Mouse (Mus musculus): Measurements from ENCODE around the gene Mgat5.

DNA sequence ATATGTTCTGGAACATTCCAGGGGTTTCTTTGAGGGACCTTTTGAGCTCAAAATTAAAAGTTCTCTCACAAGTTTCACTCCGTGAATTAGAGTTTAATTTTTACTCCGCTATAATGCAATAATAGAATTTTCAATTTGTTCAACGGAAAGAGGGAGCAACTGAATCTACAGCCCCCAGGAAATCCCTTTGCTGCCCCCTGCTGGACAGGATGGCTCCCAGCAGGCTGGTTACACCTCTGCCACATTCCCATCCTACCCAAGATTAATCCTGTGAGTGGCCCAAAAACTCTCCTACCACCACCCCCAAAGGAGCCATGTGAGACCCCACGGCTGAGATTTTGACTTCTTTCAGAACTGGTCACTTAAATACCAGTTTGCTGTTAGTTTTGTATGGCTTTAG lies 282.3 kb downstream of the Mgat5 start:
- TF ChIP-seq GATA1 (IDR thresholded peaks at IDR 0.05; ENCODE audit: low read length) (no peak), TAL1 (IDR thresholded peaks at IDR 0.05; ENCODE audit: low read length) (no peak)

All from erythroblast, embryonic 14.5 days (primary cell).